Mouse (Mus musculus): ENCODE results near the gene Spag7.

DNA sequence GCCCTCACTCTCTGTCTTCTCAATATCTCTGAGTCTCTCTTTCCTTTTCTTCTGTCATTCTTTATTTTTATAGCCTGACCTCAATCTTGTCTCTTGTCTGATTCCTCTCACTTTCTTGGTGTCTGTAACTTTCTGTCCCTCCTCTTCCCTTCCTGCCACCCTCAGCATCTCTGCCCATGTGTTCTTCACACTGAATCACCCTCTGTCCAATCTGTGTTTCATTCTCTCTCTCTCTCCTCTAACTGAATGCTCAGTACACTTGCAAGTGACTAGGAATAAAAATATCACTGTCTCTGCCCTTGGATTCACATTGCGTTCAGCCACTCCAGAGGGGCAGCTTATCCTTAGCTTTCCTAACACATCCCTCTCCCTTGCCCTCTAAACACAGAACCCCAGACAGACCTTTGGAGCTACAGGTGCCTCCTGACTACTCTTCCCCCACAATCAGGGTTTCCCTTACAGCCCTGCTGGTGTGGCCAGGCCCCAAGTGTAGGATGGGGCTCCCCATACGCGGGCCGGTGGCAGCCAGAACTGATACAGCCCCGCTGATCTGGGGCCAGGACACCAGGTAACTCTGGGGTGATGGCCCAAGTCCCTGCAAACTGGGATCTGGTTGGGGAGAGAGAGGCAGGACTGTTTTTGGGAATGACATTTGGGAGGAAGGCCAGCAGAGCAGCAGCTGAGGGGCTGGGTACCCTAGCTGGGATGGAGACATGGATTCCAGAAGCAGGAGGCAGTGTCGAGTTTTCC lies 32.9 kb upstream of the Spag7 start:
- TF ChIP-seq POLR2A (IDR thresholded peaks at IDR 0.05; ENCODE audit: insufficient read depth, low read depth, low read length): no peak
- TF ChIP-seq CTCF (IDR thresholded peaks at IDR 0.05; ENCODE audit: insufficient read depth, low read depth, low read length): no peak
